Mouse (Mus musculus) inflammation-experienced regulatory T-cells (primary cell): ENCODE results near the gene Vmn1r101. TPM values are rescaled to one million over a fixed set of nuclear protein-coding genes. Genes with fewer than 3 reads are reported as not detected.

Experiments
- polyA plus RNA-seq, 2 experiments: library from polyadenylated mRNA; unstranded; fragments of 100-300 nt; shearing (Covaris generic); gene quantifications; one replicate each; pipeline ENCODE4 v1.2.1; 2017

Vmn1r101 gene
- polyA plus RNA-seq: not detected

DNA sequence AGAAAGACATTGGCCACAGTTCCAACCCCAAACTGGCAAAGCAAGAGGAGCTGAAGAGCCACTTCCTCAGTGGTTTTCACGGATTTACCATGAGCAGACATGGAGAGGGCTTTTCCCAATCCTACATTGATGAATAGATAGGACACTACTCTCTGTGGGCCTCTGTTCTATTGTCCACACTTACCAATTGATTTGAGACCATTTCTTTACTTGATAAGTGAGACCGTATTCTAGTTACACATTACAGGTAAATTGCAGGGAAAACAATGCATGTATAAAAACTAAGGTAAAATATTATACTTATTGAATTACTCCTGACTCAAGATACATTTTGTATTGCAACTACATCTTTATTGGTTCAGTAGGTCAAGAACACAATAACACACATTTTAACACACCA is at the start of gene Vmn1r101:
Gene Vmn1r101 (minus strand): TSS at position 101 of the 400 bp plus-strand sequence.

GRCm38 (mm10) chr7:20474825-20475224 is 32.4 kb upstream of the Vmn1r101 start, which contains the start of gene Gm10670:
Gene Gm10670, minus strand, starts transcription at chr7:20474925.

DNA sequence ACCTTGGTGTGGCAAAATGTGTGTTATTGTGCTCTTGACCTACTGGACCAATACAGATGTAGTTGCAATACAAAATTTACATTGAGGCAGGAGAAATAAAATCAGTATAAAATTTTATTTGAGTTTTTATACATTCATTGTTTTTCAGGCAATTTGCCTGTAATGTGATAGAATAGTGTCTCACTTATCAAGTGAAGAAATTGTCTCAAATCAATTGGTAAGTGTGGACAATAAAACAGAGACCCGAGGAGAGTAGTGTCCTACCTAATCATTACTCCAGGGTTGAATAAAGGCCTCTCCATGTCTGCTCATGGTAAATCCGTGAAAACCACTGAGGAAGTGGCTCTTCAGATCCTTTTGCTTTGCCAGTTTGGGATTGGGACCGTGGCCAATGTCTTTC is 24.8 kb downstream of the Vmn1r101 start, which contains the start of gene Vmn1r100:
Gene Vmn1r100 (plus strand): TSS at position 301 of the 400 bp plus-strand sequence.

Other genes starting within 250 kb of the Vmn1r101 start
- gene Vmn1r95, start 248.9 kb downstream of the Vmn1r101 start, polyA plus RNA-seq: not detected
- under 1 TPM in 1 of 2 experiments, not detected in 1; 0.18 TPM for gene Gm6164, start 237.0 kb downstream of the Vmn1r101 start, polyA plus RNA-seq
- not detected for gene Gm4498, start 208.8 kb downstream of the Vmn1r101 start, polyA plus RNA-seq
- 1 to 10 TPM; 1.2 to 2.7 TPM for gene Gm5890, start 179.8 kb downstream of the Vmn1r101 start, polyA plus RNA-seq
- gene Gm4133, start 108.5 kb downstream of the Vmn1r101 start, polyA plus RNA-seq: not detected
- not detected for gene Gm5728, start 67.2 kb downstream of the Vmn1r101 start, polyA plus RNA-seq
- gene Vmn1r100, start 24.7 kb downstream of the Vmn1r101 start, polyA plus RNA-seq: not detected
- 1 to 10 TPM in 1 of 2 experiments, under 1 TPM in 1; 0.28 to 5.2 TPM for gene Gm10670, start 32.3 kb upstream of the Vmn1r101 start, polyA plus RNA-seq
- gene Vmn1r103, start 67.9 kb upstream of the Vmn1r101 start, polyA plus RNA-seq: not detected
- gene Vmn1r104, start 91.2 kb upstream of the Vmn1r101 start, polyA plus RNA-seq: 1 to 10 TPM in 1 of 2 experiments, under 1 TPM in 1; 0.25 to 1.1 TPM
- not detected for gene Gm5726, start 103.2 kb upstream of the Vmn1r101 start, polyA plus RNA-seq
- not detected for gene Gm4141, start 133.6 kb upstream of the Vmn1r101 start, polyA plus RNA-seq
- gene Gm4513, start 156.4 kb upstream of the Vmn1r101 start, polyA plus RNA-seq: 1 to 10 TPM in 1 of 2 experiments, under 1 TPM in 1; 0.30 to 1.9 TPM
- 1 to 10 TPM in 1 of 2 experiments, not detected in 1; 2.2 TPM for gene Vmn1r107, start 226.3 kb upstream of the Vmn1r101 start, polyA plus RNA-seq